Mouse (Mus musculus): ENCODE data around the gene Msl3l2. TPM values are rescaled to one million over a fixed set of nuclear protein-coding genes. Genes with fewer than 3 reads are reported as not detected.

Gene Msl3l2
- total and polyA plus RNA-seq, 3 experiments = not detected

GRCm38 (mm10) chr10:56096757-56097156, 10.0 kb upstream of the Msl3l2 start:
- H3K79me2 ChIP-seq (ENCODE audit: control insufficient read depth, insufficient read depth, low read length, poor library complexity) = no peaks in the 10 kb centered on the region
- H3K9ac ChIP-seq (ENCODE audit: control insufficient read depth, low read depth, low read length, poor library complexity, severe bottlenecking) = no peak overlapping the region
- no peaks in the 10 kb centered on the region for H3K9me3 ChIP-seq (replicated peaks; ENCODE audit: insufficient read depth, low read length)
- no peak for TF ChIP-seq ETS1 (IDR thresholded peaks at IDR 0.05; ENCODE audit: low read depth, low read length)
- no peak for TF ChIP-seq E2F4 (IDR thresholded peaks at IDR 0.05; ENCODE audit: borderline replicate concordance, low read depth, low read length)
- no peak for TF ChIP-seq GATA1 (IDR thresholded peaks at IDR 0.05; ENCODE audit: low read depth, low read length)
- no peak for TF ChIP-seq MEF2A (IDR thresholded peaks at IDR 0.05; ENCODE audit: extremely low read depth, insufficient replicate concordance, low read depth, low read length, poor library complexity, severe bottlenecking)
- no peak for TF ChIP-seq MAX (IDR thresholded peaks at IDR 0.05; ENCODE audit: low read length)
- no peak for TF ChIP-seq ZKSCAN1 (IDR thresholded peaks at IDR 0.05; ENCODE audit: low read depth, low read length)
- TF ChIP-seq ZNF384 (IDR thresholded peaks at IDR 0.05; ENCODE audit: low read depth, low read length) = no peak
- no peak for TF ChIP-seq HCFC1 (IDR thresholded peaks at IDR 0.05; ENCODE audit: low read depth, low read length)
- TF ChIP-seq CTCF (IDR thresholded peaks at IDR 0.05 in 2 of 3, conservative IDR thresholded peaks at IDR 0.05 in 1 of 3; ENCODE audit: control insufficient read depth in 1 of 3, insufficient read depth in 1 of 3, low read depth in 2 of 3, low read length in 3 of 3, poor library complexity in 1 of 3, severe bottlenecking in 1 of 3) = no peak
- TF ChIP-seq UBTF (IDR thresholded peaks at IDR 0.05; ENCODE audit: borderline replicate concordance, insufficient read depth, low read depth, low read length) = no peak
- no peak for TF ChIP-seq GABPA (IDR thresholded peaks at IDR 0.05; ENCODE audit: low read depth, low read length)
- no peak for TF ChIP-seq MYC (IDR thresholded peaks at IDR 0.05; ENCODE audit: low read depth, low read length)
- TF ChIP-seq SIN3A (IDR thresholded peaks at IDR 0.05; ENCODE audit: low read length) = no peak
- TF ChIP-seq USF1 (IDR thresholded peaks at IDR 0.05; ENCODE audit: low read depth, low read length) = no peak
- no peak for TF ChIP-seq RAD21 (IDR thresholded peaks at IDR 0.05; ENCODE audit: low read depth, low read length)
- no peak for TF ChIP-seq TBP (IDR thresholded peaks at IDR 0.05; ENCODE audit: low read depth, low read length)
- no peak for TF ChIP-seq MAZ (IDR thresholded peaks at IDR 0.05; ENCODE audit: low read depth, low read length)
- no peak for TF ChIP-seq KAT2A (conservative IDR thresholded peaks at IDR 0.05; ENCODE audit: low read depth, low read length)
- no peak for TF ChIP-seq POLR2A (IDR thresholded peaks at IDR 0.05; ENCODE audit: control insufficient read depth in 1 of 2, insufficient read depth in 1 of 2, low read depth in 1 of 2, low read length in 2 of 2, poor library complexity in 1 of 2)
- no peak for DNase-seq (ENCODE audit: low read depth, low spot score)
- no peak overlapping the region for H3K4me3 ChIP-seq (ENCODE audit: control insufficient read depth in 1 of 2, insufficient read depth in 1 of 2, low read depth in 2 of 2, low read length in 2 of 2)
- no peak overlapping the region for H3K27ac ChIP-seq (ENCODE audit: control insufficient read depth, low read depth, low read length)
- H3K27me3 ChIP-seq (ENCODE audit: control insufficient read depth in 1 of 2, insufficient read depth in 2 of 2, low read length in 2 of 2) = no peaks in the 10 kb centered on the region
- H3K4me1 ChIP-seq (ENCODE audit: control insufficient read depth in 1 of 2, insufficient read depth in 2 of 2, low read length in 2 of 2) = no peaks in the 10 kb centered on the region
- no peaks in the 10 kb centered on the region for H3K36me3 ChIP-seq (ENCODE audit: control insufficient read depth in 1 of 2, insufficient read depth in 2 of 2, low read length in 2 of 2)

- Histone ChIP-seq H3K36me3 (ENCODE audit: control insufficient read depth in 1 of 2, insufficient read depth in 2 of 2, low read length in 2 of 2) (no peaks in the 10 kb centered on the region), H3K9ac (ENCODE audit: control insufficient read depth, low read depth, low read length, poor library complexity, severe bottlenecking) (no peak overlapping the region), H3K27ac (ENCODE audit: control insufficient read depth, low read depth, low read length) (no peak overlapping the region), H3K4me3 (ENCODE audit: control insufficient read depth in 1 of 2, insufficient read depth in 1 of 2, low read depth in 2 of 2, low read length in 2 of 2) (no peak overlapping the region), H3K27me3 (ENCODE audit: control insufficient read depth in 1 of 2, insufficient read depth in 2 of 2, low read length in 2 of 2) (no peaks in the 10 kb centered on the region), H3K9me3 (replicated peaks; ENCODE audit: insufficient read depth, low read length) (no peaks in the 10 kb centered on the region), H3K4me1 (ENCODE audit: control insufficient read depth in 1 of 2, insufficient read depth in 2 of 2, low read length in 2 of 2) (no peaks in the 10 kb centered on the region), H3K79me2 (ENCODE audit: control insufficient read depth, insufficient read depth, low read length, poor library complexity) (no peaks in the 10 kb centered on the region)
- TF ChIP-seq MAZ (IDR thresholded peaks at IDR 0.05; ENCODE audit: low read depth, low read length) = no peak
- no peak for TF ChIP-seq E2F4 (IDR thresholded peaks at IDR 0.05; ENCODE audit: borderline replicate concordance, low read depth, low read length)
- no peak for TF ChIP-seq ETS1 (IDR thresholded peaks at IDR 0.05; ENCODE audit: low read depth, low read length)
- TF ChIP-seq TCF12 (IDR thresholded peaks at IDR 0.05; ENCODE audit: low read depth, low read length) = no peak
- TF ChIP-seq ZNF384 (IDR thresholded peaks at IDR 0.05; ENCODE audit: low read depth, low read length) = no peak
- no peak for TF ChIP-seq GATA1 (IDR thresholded peaks at IDR 0.05; ENCODE audit: low read depth, low read length)
- no peak for TF ChIP-seq JUND (IDR thresholded peaks at IDR 0.05; ENCODE audit: low read depth, low read length)
- no peak for TF ChIP-seq MEF2A (IDR thresholded peaks at IDR 0.05; ENCODE audit: extremely low read depth, insufficient replicate concordance, low read depth, low read length, poor library complexity, severe bottlenecking)
- TF ChIP-seq USF2 (IDR thresholded peaks at IDR 0.05; ENCODE audit: borderline replicate concordance in 1 of 2, insufficient read depth in 1 of 2, low read depth in 1 of 2, low read length in 2 of 2) = no peak
- no peak for TF ChIP-seq ZKSCAN1 (IDR thresholded peaks at IDR 0.05; ENCODE audit: low read depth, low read length)
- DNase-seq (ENCODE audit: low read depth, low spot score) = no peak
These were observed 7.6 kb upstream of the Msl3l2 start for GRCm38 (mm10) chr10:56099126-56099525.
